Mouse (Mus musculus): ENCODE measurements at regions not wholly inside any gene's neighbourhood (a gene's known extent, or its start where the extent isn't known, plus 50 kb on each side); places are given as distances from the start of the nearest gene placed in this dataset.

GRCm38 (mm10) chr1:154120693-154121092 lies 80.3 kb upstream of the Zfp648 start:
- no peak for DNase-seq

GRCm38 (mm10) chr1:154124981-154125380 lies 76.0 kb upstream of the Zfp648 start:
- DNase-seq = no peak

- DNase-seq = no peak
These were observed 74.5 kb upstream of the Zfp648 start for GRCm38 (mm10) chr1:154126487-154126886.

DNA sequence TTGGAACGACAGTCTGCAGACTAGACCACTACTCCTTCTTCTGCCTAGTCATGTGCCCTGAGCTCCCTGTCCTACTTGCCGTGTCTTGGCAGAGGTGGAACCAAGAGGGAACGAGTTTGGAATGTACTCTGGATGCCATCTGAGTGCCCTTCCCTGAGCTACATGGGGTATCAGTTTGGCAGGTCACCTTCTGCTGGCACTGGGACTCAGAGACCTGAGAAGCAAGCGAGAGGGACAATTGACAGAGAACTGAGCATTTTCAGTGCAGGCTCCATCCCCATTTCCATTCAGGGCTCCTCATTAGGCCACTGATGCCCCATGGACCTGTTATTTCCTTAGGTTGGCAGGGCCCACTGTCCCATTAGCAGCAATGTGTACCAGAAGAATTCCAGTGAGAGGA lies 61.5 kb upstream of the Zfp648 start:
- DNase-seq = no peak

DNA sequence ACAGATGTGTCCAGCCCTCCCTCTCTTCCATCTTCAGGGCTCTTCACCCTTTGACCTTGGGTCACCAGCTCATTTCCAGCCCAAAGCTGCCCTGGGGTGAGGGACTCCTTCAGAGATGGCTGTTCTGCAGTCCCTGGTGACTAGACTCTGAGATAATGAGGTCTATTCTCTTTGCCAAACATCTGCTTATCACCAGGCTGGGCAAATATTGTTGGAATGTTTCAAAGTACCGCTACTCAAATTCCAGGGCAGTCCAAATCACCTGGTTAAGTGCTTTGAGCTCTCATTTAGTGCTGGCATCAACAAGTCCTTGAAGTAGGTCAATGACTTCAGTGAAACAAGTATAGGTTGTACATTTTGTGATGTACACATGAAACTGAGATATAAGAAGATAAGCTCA lies 57.3 kb upstream of the Zfp648 start:
- DNase-seq = no peak

GRCm38 (mm10) chr1:154147001-154147571 lies 53.9 kb upstream of the Zfp648 start:
- no peak for DNase-seq

- DNase-seq = no peak
These were observed 52.0 kb upstream of the Zfp648 start for GRCm38 (mm10) chr1:154148948-154149347.

DNA sequence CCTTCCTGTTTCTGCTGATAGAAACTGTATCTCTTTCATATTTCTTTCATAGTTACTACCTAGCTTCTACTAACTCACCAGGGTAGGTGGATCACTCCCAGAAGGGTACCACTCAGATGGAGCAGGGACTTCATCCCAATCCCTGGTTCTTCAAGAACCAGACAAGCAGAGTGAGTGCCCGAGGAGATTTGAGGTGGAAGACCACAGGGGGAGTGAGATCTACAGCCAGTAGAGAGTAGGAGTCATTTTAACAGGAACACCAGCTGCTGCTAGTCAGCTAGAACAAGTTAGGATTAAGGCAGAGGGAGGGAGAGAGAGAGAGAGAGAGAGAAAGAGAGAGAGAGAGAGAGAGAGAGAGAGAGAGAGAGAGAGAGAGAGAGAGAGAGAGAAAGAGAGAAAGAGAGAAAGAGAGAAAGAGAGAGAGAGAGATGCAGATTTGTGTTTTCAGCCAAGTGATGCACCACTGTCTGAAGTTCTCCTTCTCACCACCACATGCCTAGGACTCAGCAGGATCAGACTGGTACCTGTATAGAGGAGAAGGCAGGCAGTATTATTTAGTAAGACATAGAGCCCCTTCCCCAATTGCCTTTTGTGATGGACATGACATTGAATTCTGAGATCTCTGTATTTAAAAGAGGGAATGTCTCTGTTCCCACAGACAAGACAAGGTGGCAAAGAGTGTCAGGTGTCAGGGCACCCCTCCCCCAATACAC lies 51.4 kb upstream of the Zfp648 start:
- DNase-seq = no peak

DNA sequence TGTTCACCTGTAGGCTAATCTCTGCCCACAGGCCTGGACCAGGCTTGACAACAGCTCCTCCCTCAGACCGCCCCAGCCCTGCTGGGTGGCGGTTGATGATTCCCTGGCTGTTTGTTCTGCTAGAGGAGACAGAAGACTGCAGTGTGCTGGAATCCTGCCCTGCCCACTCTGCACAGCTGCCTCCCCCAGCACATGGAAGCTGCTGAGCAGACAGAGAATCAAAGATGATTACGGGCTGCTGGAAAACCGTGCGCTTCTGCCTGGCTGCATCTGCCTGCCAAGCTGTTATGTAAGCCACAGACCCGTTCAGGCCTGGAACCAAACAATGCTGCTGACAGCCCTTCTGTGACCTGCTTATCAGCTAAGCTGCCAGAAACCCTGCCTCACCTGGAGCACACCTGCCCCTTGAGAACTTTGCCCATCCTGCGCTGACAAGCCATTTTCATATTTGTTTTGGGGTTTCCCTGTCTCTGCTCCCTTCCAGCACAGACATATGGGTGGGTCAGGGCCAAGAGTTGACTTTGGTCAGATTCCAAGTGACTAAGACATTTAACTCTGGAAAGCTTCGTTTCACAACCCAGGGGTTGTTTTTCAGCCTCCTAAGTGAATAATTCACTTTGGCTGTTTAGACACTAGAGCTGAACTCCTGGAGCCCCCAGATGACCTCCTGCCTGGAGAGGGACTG lies 50.7 kb upstream of the Zfp648 start:
- no peak for DNase-seq
